Mouse (Mus musculus) bone marrow macrophage, adult 2 months (primary cell): ENCODE measurements around the gene Amz1.

Experiments used
- CTCF ChIP-seq: IDR thresholded peaks from 2 replicates; pipeline ENCODE4 v1.5.1; 2012; ENCODE audit warnings: low read depth, mild to moderate bottlenecking, low read length, moderate library complexity
- POLR2A ChIP-seq: IDR thresholded peaks from 2 replicates; pipeline ENCODE4 v1.6.1; 2012; ENCODE audit warnings: mild to moderate bottlenecking, low read depth, low read length, borderline replicate concordance

DNA sequence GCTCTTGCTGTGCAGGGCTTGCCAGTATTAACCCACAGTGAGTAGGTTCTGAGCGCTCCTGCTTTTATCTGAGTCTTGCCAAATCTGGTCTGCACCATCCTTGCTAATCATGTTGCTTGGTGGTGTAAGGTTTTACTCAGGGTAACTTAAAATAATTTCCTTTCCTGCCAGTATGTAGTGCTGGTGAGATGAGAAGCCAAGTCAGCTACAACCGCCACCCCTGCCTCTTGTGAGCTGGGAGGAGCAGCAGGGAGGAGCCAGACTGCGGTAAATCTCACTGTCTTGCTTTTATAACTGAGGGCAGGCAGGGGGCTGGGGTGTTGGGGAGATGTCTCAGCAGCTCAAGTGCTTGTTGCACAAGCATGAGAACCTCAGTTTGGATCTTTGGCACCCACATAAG is 35.5 kb upstream of the Amz1 start:
- no peak for TF ChIP-seq CTCF
- TF ChIP-seq POLR2A = no peak
